Mouse (Mus musculus): ENCODE data around the gene Dzank1. TPM values are rescaled to one million over a fixed set of nuclear protein-coding genes. Genes with fewer than 3 reads are reported as not detected.

Gene Dzank1
- total RNA-seq (2022), result 1 to 10 TPM in 2 of 4 experiments, under 1 TPM in 2; 0.57 to 4.0 (median 0.98) TPM

DNA sequence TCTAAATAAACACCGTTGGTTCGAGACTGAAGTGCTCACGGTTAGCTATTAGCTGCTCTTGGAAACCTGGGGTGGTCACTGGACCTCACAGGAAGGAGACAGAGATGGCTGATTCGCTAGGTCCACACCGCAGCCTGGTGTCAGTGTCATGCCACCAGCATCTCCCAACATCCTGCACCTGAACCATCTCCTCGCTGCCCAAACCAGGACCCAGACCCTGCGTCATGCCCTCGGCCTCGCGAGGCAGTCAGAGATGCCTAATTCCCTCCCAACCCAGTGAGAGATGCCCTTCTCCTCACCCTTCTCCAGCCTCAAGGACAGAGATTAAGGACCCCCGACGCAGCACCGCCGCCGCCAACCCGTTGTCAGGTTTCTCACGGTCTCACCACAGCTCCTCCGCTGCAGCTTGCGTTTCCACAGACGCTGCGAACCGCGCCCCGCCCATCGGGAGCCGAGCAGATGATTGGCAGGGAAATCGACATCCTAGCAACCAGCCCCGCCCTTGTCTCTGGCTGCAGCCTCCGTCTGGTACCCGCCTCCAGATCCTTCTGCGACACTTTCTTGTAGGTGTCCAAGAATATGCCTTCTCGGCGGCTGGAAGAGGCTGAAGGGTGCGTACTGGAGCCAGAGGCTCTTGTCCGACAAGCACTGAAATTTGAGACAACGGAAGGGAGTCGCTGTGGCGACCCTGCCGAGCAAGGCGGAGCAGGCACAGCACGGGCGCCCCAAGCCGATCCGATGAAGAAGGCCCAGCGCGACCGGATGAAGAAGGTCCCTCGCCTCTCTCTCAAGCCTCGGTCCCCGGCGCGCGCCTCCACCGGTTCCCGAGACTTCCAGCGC, at the start of gene Dzank1, which contains the start of gene Polr3f:
Dzank1 (minus strand) TSS at position 434 of the 840 bp plus-strand sequence.
Polr3f (plus strand) TSS at position 738 of the 840 bp plus-strand sequence.
- peak; percentile 97 for DNase-seq (ENCODE audit: low spot score)

- peak; percentile 99 for DNase-seq (ENCODE audit: low spot score)
These were observed 28.8 kb upstream of the Dzank1 start, which contains the start of gene Sec23b for GRCm38 (mm10) chr2:144555820-144556552. Sec23b (plus strand) TSS chr2:144556229.

- DNase-seq (ENCODE audit: low spot score), result no peak
These were observed 28.1 kb upstream of the Dzank1 start for GRCm38 (mm10) chr2:144555286-144555819.

GRCm38 (mm10) chr2:144553905-144554304, 26.7 kb upstream of the Dzank1 start:
- no peak for DNase-seq (ENCODE audit: low spot score)

- DNase-seq (ENCODE audit: low spot score), result peak; percentile 59
These were observed 23.3 kb upstream of the Dzank1 start, which contains the start of gene Rbbp9 for GRCm38 (mm10) chr2:144550529-144550928. Rbbp9 (minus strand) TSS chr2:144550869.

DNA sequence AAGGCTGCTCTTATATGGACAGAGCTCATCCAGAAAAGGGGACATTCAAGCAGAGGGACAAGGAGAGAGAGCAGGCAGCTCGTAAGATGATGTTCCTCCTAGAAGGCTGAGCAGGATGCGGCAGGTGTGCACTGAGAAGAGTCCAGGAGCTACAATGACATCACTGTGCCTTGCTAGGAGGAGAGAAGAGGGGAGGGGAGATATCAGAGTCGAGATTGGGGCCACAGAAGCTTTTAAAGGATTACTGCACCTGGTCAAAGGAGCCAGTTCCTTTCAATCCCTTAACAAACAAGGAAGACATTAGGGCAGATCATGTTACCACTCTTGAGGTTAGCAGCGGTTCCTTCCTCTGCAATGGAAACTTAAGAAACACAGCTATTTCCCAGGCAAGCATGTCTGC, 20.3 kb upstream of the Dzank1 start:
- no peak for DNase-seq (ENCODE audit: low spot score)

GRCm38 (mm10) chr2:144545481-144545880, 18.3 kb upstream of the Dzank1 start:
- no peak for DNase-seq (ENCODE audit: low spot score)

DNA sequence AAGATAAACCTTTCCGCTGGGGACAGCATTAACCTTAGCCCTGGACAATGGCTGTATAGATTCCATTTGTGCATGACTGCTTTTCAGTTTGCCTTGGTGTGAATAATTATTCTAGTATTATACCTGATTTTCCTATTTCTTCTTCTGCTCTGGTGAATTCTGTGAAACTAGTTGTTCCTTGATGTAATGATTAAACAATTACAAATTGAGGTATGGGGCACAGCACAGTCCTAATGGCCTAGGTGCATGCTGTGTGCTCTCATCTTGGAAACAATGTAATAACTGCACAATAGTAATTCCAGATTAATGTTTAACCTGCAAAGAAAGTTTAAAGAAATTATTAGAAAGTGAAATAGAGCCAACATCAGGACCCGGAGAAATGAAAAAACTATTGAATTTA, 17.8 kb upstream of the Dzank1 start:
- DNase-seq (ENCODE audit: low spot score), result no peak

GRCm38 (mm10) chr2:144544630-144545029, 17.4 kb upstream of the Dzank1 start:
- no peak for DNase-seq (ENCODE audit: low spot score)

GRCm38 (mm10) chr2:144543670-144544069, 16.5 kb upstream of the Dzank1 start:
- DNase-seq (ENCODE audit: low spot score), result no peak

DNA sequence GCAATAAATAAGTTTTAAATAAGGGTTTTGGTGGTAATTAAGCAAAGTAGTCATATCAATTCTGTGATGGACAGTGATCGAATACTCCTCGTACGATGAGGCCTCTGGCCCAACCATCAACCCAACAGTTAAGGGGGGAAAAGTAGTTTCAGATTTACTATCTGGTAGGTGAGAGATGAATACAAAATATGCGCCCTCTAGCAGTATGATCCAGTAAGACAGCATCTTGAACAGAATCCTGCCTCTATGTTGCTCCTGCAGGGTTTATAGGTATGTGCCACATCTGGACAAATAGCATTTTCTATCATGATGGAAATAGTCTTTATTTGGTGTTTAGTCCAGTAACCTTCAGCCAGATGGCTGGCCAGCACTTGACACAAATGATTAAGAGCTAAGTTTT, 14.0 kb upstream of the Dzank1 start:
- no peak for DNase-seq (ENCODE audit: low spot score)

GRCm38 (mm10) chr2:144537123-144537522, 9.9 kb upstream of the Dzank1 start:
- no peak for DNase-seq (ENCODE audit: low spot score)

- no peak for DNase-seq (ENCODE audit: low spot score)
These were observed 584 bp upstream of the Dzank1 start for GRCm38 (mm10) chr2:144527821-144528174.

GRCm38 (mm10) chr2:144525856-144526255, 1.4 kb downstream of the Dzank1 start:
- DNase-seq (ENCODE audit: low spot score), result no peak

DNA sequence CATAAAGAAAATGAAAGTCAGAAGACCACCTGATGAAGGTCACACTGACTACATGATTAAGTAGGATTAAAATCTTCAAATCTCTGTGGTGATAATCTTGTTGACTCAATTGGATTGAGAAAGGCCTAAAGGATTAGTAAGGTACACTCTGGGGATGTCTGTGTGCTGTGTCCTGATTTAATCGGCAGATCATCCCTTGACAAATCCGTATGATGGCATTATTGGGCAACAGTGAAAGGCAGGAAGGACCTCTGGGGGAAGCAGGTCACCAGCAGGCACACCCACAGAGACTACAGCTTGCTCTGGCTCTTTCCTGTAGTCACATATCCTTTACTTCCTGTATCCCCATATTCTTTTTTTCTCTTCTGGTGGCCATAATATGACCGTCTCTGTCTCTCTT, 7.4 kb downstream of the Dzank1 start:
- DNase-seq (ENCODE audit: low spot score), result no peak

DNA sequence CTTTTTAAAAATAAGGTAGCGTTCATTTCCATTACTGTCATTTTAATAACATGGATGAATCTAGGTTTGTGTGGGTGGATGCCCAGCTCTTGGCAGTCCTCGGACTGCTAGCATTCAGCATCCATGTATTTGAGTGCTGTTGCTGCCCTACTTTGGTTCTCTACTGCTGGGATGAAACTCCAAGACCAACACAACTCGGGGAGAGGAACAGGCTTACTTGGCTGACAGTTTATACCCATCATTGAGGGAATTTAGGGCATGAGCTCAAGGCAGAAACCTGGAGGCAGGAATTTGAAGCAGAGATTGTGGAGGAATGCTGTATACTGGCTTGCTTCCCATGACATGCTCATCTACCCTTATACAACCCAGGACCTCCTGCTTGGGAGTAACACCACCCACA, 12.6 kb downstream of the Dzank1 start:
- DNase-seq (ENCODE audit: low spot score), result no peak

- no peak for DNase-seq (ENCODE audit: low spot score)
These were observed 25.1 kb downstream of the Dzank1 start for GRCm38 (mm10) chr2:144502134-144502533.

GRCm38 (mm10) chr2:144489342-144489741, 37.9 kb downstream of the Dzank1 start:
- no peak for DNase-seq (ENCODE audit: low spot score)

DNA sequence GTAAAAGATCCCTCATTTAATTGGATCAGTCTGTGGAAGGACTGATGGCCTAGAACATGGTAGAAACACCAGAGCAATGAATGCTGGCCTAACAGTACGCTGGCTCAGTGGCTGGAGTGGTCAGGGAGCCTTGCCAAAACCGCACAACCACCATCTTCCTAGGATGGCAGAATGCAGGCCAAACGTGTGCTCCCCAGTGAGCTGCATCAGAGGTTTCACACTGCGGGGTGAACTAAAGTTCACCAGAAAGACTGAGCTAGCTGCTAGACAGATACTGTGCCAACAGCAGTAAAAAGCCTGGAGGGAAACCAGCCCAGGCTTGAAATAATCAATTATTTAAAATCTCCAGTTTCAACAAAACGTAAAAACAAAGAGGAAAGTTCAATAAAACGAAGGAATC, 39.7 kb downstream of the Dzank1 start:
- no peak for DNase-seq (ENCODE audit: low spot score)

DNA sequence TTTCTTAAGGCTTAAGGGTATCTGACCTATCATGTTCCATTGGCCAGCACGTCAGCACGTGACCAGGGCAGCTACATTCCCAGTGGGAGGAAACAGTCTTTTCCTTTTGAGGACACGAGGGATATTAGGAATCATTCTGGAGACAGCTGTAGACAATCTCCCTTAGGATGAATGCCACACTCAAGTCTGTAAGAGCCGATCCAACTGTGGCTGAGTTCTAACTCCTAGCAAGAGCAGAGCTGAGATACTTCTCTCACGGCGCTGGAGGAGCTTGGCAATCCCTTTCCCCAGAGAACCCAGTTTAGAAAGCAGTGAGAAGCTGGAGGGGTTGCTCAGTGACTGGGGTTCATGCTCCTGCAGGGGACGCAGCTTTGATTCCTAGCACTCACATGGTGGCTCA, 41.8 kb downstream of the Dzank1 start:
- DNase-seq (ENCODE audit: low spot score), result peak; percentile 30

DNA sequence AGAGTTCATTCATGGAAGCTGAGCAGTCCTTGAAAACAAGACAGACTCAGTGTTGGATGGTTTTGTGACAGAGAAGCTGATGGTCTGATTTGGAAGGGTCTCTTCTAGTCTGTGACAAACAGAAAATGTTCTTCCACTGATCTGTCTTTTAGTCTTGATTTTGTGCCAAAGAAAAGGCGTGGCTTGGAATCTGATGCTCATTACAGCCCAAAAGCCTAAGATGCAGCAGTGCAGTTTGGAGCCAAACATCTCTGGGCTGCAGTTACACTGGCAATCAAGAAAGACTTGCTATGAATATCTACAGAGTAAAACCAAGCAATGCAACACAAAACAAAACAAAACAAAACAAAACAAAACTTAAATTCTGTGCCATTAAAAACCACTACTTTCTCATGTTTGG, 43.1 kb downstream of the Dzank1 start:
- peak; percentile 27 for DNase-seq (ENCODE audit: low spot score)

DNA sequence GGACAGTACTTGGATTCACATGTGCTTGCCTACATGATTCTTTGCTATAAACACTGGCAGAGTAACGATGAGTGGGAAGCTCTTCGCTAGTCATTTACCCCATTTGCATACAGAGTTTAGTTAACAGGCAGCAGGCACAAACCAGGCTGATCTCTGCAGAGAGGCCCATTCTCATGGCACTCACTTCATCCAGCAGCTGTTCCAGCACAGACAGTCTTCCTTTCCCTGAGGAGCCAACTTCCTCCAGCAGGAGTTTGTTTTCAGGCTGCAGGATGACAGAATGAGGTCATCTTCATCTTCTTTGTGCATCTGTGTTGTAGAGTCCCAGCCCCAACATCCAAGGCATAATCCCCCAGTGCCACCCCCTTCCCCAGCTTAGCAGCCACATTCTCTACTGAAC, 47.8 kb downstream of the Dzank1 start:
- DNase-seq (ENCODE audit: low spot score), result peak; percentile 37
